ENCODE assay signal across 7 mouse cellular contexts in genomic region chr3:105705561-105705960, GRCm38 (mm10). TPM values are rescaled to one million over a fixed set of nuclear protein-coding genes. Genes with fewer than 3 reads are reported as not detected.
A peak's percentile ranks its signal among the peaks of the same experiment; 100 is the strongest.
DNase-seq lines count a peak whose midpoint lies in the region; ATAC-seq and TF ChIP-seq lines count a peak whose summit lies in the region.

No protein-coding gene starts in this region.

- 36% methylated on average over 3 of the region's 3 CpGs for WGBS in lung, postnatal 0 days
- 7% methylated on average over 3 of the region's 3 CpGs for WGBS in forebrain, embryonic 12.5 days
- WGBS in limb, embryonic 12.5 days: 8% methylated on average over 3 of the region's 3 CpGs
- WGBS in stomach, embryonic 14.5 days: 21% methylated on average over 3 of the region's 3 CpGs

- H3K4me2 ChIP-seq in lung, postnatal 0 days (replicated peaks; ENCODE audit: low read depth, low read length): peak overlapping the region; percentile 98
- H3K4me2 ChIP-seq in forebrain, embryonic 12.5 days: peak overlapping the region; percentile 97
- H3K4me2 ChIP-seq in limb, embryonic 12.5 days: peak overlapping the region; percentile 99
- peak overlapping the region; percentile 99 for H3K4me2 ChIP-seq in stomach, embryonic 14.5 days (replicated peaks; ENCODE audit: low read depth, low read length)

- H3K27ac ChIP-seq in lung, postnatal 0 days (ENCODE audit: low read length): no peak overlapping the region
- H3K27ac ChIP-seq in forebrain, embryonic 12.5 days: no peak overlapping the region
- no peak overlapping the region for H3K27ac ChIP-seq in limb, embryonic 12.5 days
- H3K27ac ChIP-seq in stomach, embryonic 14.5 days (ENCODE audit: low read length): no peak overlapping the region

- ATAC-seq in lung, postnatal 0 days: no peak
- no peak for ATAC-seq in forebrain, embryonic 12.5 days (ENCODE audit: low FRiP score)
- no peak for ATAC-seq in limb, embryonic 12.5 days (ENCODE audit: insufficient number of reproducible peaks, insufficient read depth, low FRiP score, low TSS enrichment, low read depth)
- ATAC-seq in stomach, embryonic 14.5 days (ENCODE audit: insufficient number of reproducible peaks, insufficient read depth, low FRiP score, low read depth): no peak

- H3K9me3 ChIP-seq in lung, postnatal 0 days (ENCODE audit: low read length): no peaks in the 10 kb centered on the region
- H3K9me3 ChIP-seq in forebrain, embryonic 12.5 days: no peaks in the 10 kb centered on the region
- no peaks in the 10 kb centered on the region for H3K9me3 ChIP-seq in limb, embryonic 12.5 days
- H3K9me3 ChIP-seq in stomach, embryonic 14.5 days (ENCODE audit: control insufficient read depth, low read depth, low read length): no peaks in the 10 kb centered on the region

- no peaks in the 10 kb centered on the region for H3K27me3 ChIP-seq in lung, postnatal 0 days (replicated peaks; ENCODE audit: insufficient read depth, low read length)
- H3K27me3 ChIP-seq in forebrain, embryonic 12.5 days: peaks cover 41% of the 10 kb centered on the region
- peaks cover 55% of the 10 kb centered on the region for H3K27me3 ChIP-seq in limb, embryonic 12.5 days
- no peaks in the 10 kb centered on the region for H3K27me3 ChIP-seq in stomach, embryonic 14.5 days (ENCODE audit: control insufficient read depth, insufficient read depth, low read length)

- no peak for DNase-seq in lung, postnatal 0 days (ENCODE audit: low spot score)
- DNase-seq in lung, postnatal 25 days (ENCODE audit: low spot score): no peak
- no peak for DNase-seq in ovary, postnatal 14 days (ENCODE audit: low spot score)
- DNase-seq in gastrocnemius, postnatal 4 days (ENCODE audit: low spot score in 2 of 2): no peak

- no peak for TF ChIP-seq CTCF in lung, postnatal 0 days (IDR thresholded peaks at IDR 0.05)

- peaks cover 7% of the 10 kb centered on the region; the same call in 1 of the 2 replicates for H3K4me1 ChIP-seq in lung, postnatal 0 days (ENCODE audit: insufficient read depth, low read depth, low read length)
- H3K4me1 ChIP-seq in forebrain, embryonic 12.5 days: peaks cover 28% of the 10 kb centered on the region
- H3K4me1 ChIP-seq in limb, embryonic 12.5 days (replicated peaks): peaks cover 16% of the 10 kb centered on the region
- H3K4me1 ChIP-seq in stomach, embryonic 14.5 days (ENCODE audit: control insufficient read depth, insufficient read depth, low read length): peaks cover 5% of the 10 kb centered on the region; the same call in 1 of the 2 replicates

- no peak for TF ChIP-seq EP300 in lung, postnatal 0 days (IDR thresholded peaks at IDR 0.05)

- peak overlapping the region; percentile 56; the same call in 1 of the 2 replicates for H3K9ac ChIP-seq in lung, postnatal 0 days (replicated peaks; ENCODE audit: low read depth)
- H3K9ac ChIP-seq in forebrain, embryonic 12.5 days: peak overlapping the region; percentile 73
- peak overlapping the region; percentile 69; the same call in 1 of the 2 replicates for H3K9ac ChIP-seq in limb, embryonic 12.5 days (replicated peaks)
- H3K9ac ChIP-seq in stomach, embryonic 14.5 days (replicated peaks; ENCODE audit: low read depth, low read length): peak overlapping the region; percentile 39; the same call in 1 of the 2 replicates

- H3K4me3 ChIP-seq in lung, postnatal 0 days (ENCODE audit: low read depth, low read length): peak overlapping the region; percentile 50
- H3K4me3 ChIP-seq in forebrain, embryonic 12.5 days (replicated peaks): peak overlapping the region; percentile 55
- peak overlapping the region; percentile 56 for H3K4me3 ChIP-seq in limb, embryonic 12.5 days (replicated peaks)
- H3K4me3 ChIP-seq in stomach, embryonic 14.5 days (ENCODE audit: low read depth, low read length): peak overlapping the region; percentile 46

- no peaks in the 10 kb centered on the region for H3K36me3 ChIP-seq in lung, postnatal 0 days (ENCODE audit: insufficient read depth, low read length)
- no peaks in the 10 kb centered on the region for H3K36me3 ChIP-seq in forebrain, embryonic 12.5 days (replicated peaks)
- H3K36me3 ChIP-seq in limb, embryonic 12.5 days: no peaks in the 10 kb centered on the region
- no peaks in the 10 kb centered on the region for H3K36me3 ChIP-seq in stomach, embryonic 14.5 days (ENCODE audit: control insufficient read depth, insufficient read depth, low read length)

RNA-seq across cellular contexts. Expression of gene Inka2, which starts 1.2 kb away (rescaled TPM):
- polyA plus RNA-seq in lung, postnatal 0 days (2015; fragmentation: Nextera tagmentation; extraction: Ambion mirVana): 2.7 and 3.9 TPM in 2 replicates
- polyA plus RNA-seq in forebrain, embryonic 12.5 days (2016; fragmentation: Nextera tagmentation; extraction: Ambion mirVana): 3.6 and 4.1 TPM in 2 replicates
- 1.6 and 1.8 TPM in 2 replicates for polyA plus RNA-seq in limb, embryonic 12.5 days (2016; fragmentation: Nextera tagmentation; extraction: Ambion mirVana)
- 1.1 and 1.7 TPM in 2 replicates for polyA plus RNA-seq in stomach, embryonic 14.5 days (2014; fragmentation: Nextera tagmentation; extraction: Ambion mirVana)
- total RNA-seq in gastrocnemius, postnatal 4 days (2021): 10 to 100 TPM; 28.5 to 29.0 TPM

RNA-seq across cellular contexts. Expression of gene Ddx20, which starts 18.2 kb away (rescaled TPM):
- 15.0 and 16.2 TPM in 2 replicates for polyA plus RNA-seq in lung, postnatal 0 days (2015; fragmentation: Nextera tagmentation; extraction: Ambion mirVana)
- 43.4 and 44.3 TPM in 2 replicates for polyA plus RNA-seq in forebrain, embryonic 12.5 days (2016; fragmentation: Nextera tagmentation; extraction: Ambion mirVana)
- polyA plus RNA-seq in limb, embryonic 12.5 days (2016; fragmentation: Nextera tagmentation; extraction: Ambion mirVana): 47.4 and 47.5 TPM in 2 replicates
- polyA plus RNA-seq in stomach, embryonic 14.5 days (2014; fragmentation: Nextera tagmentation; extraction: Ambion mirVana): 34.6 and 34.9 TPM in 2 replicates
- 10 to 100 TPM; 12.3 to 15.1 TPM for total RNA-seq in gastrocnemius, postnatal 4 days (2021)
